Mouse (Mus musculus): ENCODE data around the gene Ptprn2. TPM values are rescaled to one million over a fixed set of nuclear protein-coding genes. Genes with fewer than 3 reads are reported as not detected.

Gene Ptprn2
- total RNA-seq, 2 experiments from 2014 or later = 280 to 289 TPM

GRCm38 (mm10) chr12:117153671-117154355 is 668.3 kb downstream of the Ptprn2 start:
- peak overlapping the region; percentile 90 for H3K27ac ChIP-seq
- no peak for TF ChIP-seq CTCF (conservative IDR thresholded peaks at IDR 0.05)
- DNase-seq (ENCODE audit: low spot score in 2 of 2) = peak in 1 of 2 experiments; percentile 28
- peak overlapping the region; percentile 68 for H3K4me3 ChIP-seq

DNA sequence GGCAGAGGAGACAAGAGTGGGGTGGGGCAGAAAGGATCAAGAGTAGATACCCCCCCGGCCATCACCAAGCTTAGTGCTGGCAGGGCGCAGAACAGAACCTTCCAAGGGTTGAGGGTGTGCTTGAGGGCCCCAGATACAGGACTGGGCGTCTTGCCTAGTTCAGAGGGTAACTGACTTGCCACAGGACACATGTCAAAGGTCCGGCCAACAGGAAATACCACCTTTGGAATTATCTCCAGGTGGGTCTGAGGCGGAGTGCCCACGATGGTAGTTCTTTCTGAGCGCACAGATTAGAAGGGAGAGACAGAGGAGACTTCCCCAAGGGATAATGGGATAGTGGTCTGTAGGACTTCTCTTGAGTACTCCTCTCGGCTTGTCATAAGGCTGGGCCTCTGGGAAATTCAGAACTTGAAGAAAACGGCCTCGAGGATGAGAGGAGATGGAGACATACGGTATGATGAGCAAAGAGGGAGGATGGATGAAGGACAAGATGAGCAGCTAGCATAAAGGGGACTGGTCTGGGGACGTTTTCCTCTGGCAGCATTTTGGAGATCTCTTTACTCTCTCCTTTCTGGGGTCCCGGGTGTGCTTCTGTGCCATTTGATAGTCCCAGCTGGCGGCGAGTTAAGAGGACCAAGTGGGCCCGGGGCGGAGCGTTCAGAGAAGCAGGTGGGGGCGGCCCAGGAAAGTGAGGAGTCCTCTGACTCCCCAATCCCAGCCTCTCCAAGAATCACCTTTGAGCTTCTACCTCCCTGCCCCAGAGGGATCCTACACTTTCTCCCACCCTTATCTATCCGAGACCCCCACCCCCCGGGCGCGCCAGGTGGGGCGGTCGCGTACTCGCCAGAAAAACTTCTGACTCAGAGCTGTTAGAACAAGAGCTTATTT is 669.1 kb downstream of the Ptprn2 start:
- H3K4me3 ChIP-seq = peak overlapping the region; percentile 68
- H3K27ac ChIP-seq = peak overlapping the region; percentile 90
- no peak for DNase-seq (ENCODE audit: low spot score in 2 of 2)
- TF ChIP-seq CTCF (conservative IDR thresholded peaks at IDR 0.05) = no peak

DNA sequence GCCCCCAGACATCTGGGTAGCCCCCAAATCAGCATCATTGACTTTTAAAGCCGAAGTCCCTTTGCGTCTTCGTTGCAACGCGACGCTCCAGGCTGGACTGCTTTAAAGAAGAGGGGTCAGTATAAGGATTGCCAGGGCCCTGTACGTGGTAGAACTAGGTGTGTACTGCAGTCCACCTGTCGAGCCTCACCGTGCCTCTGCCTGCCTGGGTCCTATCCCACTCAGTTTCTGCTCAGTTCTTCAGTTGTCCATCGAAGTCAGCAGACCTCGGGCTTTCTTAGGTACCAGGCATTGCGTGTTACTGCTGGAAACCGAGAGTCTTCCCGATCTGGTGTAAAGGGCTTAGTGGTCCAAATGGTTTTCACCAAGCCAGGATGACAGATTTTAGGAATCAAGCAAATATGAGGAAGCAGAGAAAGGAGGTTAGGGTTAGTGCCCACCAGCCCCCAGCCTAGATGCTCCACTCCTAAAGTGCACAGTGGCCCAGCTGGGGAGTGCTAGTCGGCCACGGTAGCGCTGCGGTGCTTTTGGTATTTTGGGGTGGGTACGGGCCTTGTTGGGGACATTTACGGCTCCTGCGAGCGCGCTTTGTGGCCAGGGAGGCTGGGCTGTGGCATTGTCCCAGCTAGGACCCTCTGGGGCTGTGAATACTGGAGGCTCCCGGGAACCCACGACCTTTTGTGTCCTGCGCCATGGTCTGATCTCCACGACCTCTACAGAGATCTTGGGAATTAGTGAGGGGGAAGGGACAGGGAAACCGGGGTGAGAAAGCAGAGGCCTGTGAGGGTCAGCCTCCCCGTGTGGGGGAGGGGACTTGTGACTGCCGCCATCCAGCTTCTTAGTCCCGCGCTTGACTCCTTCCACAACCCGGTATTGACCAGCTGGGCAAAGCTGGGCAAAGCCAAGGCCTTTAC is 670.0 kb downstream of the Ptprn2 start:
- TF ChIP-seq CTCF (conservative IDR thresholded peaks at IDR 0.05) = no peak
- peak overlapping the region; percentile 68 for H3K4me3 ChIP-seq
- DNase-seq (ENCODE audit: low spot score in 2 of 2) = no peak
- peak overlapping the region; percentile 90 for H3K27ac ChIP-seq

DNA sequence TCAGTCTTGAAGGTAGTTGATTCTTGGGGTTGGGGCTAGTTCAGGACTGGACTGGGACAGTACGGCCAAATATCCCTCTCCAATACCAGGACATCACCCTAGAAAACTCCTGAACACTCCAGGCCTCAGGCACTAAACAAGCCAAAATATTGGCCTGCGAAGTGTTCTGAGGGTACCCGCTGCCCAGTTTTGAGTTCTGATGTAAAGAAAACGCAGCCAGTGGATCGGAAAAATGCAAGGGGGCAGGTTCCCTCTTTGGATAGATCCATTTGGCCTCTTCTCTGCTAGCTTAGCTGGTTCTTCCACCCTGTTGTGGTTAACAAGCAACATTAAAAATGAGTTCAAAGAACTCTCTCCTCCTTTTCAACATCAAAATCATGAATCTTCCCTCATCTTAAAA is 670.7 kb downstream of the Ptprn2 start:
- Histone ChIP-seq H3K27ac (peak overlapping the region; percentile 90), H3K4me3 (peak overlapping the region; percentile 68)
- DNase-seq (ENCODE audit: low spot score in 2 of 2) = no peak
- TF ChIP-seq CTCF (conservative IDR thresholded peaks at IDR 0.05) = no peak

- H3K27ac ChIP-seq = 0 out of 2 replicates have a peak overlapping the region, but pooled peaks have one; percentile 90
- peak overlapping the region; percentile 68 for H3K4me3 ChIP-seq
- no peak for TF ChIP-seq CTCF (conservative IDR thresholded peaks at IDR 0.05)
- DNase-seq (ENCODE audit: low spot score in 2 of 2) = no peak
These were observed 671.3 kb downstream of the Ptprn2 start for GRCm38 (mm10) chr12:117156786-117157185.

DNA sequence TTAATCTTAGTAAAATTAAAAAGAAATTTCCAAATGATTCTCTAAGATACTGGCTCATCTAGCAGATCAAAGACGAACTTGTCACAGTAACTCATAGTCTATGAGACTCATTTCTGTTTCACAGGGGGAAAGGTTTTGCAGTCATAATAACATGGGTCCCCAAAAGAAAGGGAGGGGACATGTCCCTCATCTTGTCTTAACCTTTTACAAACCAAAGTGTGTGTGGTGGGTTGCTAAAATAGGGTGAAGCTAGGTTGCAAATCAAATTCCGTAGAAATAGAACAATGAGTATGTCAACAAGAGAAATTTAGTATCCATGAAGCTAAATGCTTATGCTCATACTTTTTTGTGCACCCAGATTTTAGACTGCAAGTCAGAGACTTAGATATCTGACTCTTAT is 671.7 kb downstream of the Ptprn2 start:
- peak overlapping the region; percentile 4; the same call in 1 of the 2 replicates for H3K4me3 ChIP-seq
- TF ChIP-seq CTCF (conservative IDR thresholded peaks at IDR 0.05) = no peak
- 0 out of 2 replicates have a peak overlapping the region, but pooled peaks have one; percentile 43 for H3K27ac ChIP-seq
- DNase-seq (ENCODE audit: low spot score in 2 of 2) = no peak

DNA sequence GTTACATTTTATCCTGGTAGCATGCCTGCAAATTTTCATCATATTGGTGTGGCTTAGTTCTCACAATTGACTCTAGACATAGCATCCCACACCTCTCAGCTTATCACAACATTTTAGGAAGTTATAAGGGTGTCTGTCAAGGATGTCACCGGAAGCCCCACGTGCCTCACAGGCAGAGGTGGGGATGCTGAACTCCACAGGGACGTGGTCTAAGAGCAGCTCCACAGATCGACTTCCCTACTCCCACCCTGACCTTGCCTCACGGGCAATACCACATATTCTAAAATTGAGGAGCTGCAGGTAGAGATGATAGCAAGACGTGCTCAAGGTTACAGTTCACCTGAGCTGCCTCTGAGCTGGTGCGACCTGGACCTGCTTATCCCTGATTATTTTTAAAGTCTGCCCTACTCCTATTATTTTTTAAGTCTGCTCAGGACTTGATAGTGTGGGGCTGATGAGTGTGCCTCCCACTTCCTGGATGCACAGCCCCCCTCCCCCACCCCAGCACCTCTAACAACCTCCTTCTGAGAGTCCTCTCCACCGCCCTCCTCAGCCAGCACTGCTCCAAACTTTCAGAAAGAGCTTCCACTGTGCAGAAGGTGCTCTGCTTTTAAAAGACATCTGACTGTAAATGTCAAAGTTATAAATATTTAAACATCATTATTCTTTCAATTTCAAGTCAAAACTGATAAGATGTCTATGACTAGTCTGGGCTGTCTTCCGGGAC is 672.3 kb downstream of the Ptprn2 start:
- Histone ChIP-seq H3K27ac (0 out of 2 replicates have a peak overlapping the region, but pooled peaks have one; percentile 43), H3K4me3 (no peak overlapping the region; the same call in 1 of the 2 replicates)
- TF ChIP-seq CTCF (conservative IDR thresholded peaks at IDR 0.05) = no peak
- no peak for DNase-seq (ENCODE audit: low spot score in 2 of 2)

GRCm38 (mm10) chr12:117158950-117159668 is 673.6 kb downstream of the Ptprn2 start:
- no peak overlapping the region for H3K27ac ChIP-seq
- no peak overlapping the region for H3K4me3 ChIP-seq
- DNase-seq (ENCODE audit: low spot score in 2 of 2) = no peak
- no peak for TF ChIP-seq CTCF (conservative IDR thresholded peaks at IDR 0.05)

DNA sequence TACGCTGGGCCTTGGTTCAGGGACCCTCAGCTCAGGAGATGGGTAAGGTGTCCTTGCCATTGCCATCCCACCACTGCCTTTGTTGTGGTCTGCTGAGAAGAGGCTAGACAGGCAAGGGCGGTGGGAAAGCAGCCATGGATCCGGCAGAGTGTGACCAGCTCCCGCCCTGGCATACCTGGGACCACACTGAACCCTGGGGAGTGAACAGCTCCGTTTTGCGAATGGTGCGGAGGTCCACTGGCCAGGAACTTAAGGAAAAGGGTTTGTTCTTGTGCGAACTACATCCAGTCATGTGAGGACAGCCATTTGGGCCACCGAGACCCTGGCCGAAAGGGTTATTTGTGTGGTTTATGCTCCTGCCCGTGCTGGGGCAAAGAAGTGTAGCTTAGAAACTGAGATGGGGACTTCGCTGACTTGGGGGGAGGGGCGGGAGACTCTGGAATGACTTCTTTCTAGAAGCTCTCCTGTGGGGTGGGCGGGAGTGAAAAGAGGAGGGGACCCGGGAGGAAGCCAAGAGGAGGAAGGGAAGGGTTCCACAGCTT is 674.2 kb downstream of the Ptprn2 start:
- Histone ChIP-seq H3K27ac (no peak overlapping the region; the same call in 1 of the 2 replicates), H3K4me3 (peak overlapping the region; percentile 44)
- no peak for DNase-seq (ENCODE audit: low spot score in 2 of 2)
- no peak for TF ChIP-seq CTCF (conservative IDR thresholded peaks at IDR 0.05)

DNA sequence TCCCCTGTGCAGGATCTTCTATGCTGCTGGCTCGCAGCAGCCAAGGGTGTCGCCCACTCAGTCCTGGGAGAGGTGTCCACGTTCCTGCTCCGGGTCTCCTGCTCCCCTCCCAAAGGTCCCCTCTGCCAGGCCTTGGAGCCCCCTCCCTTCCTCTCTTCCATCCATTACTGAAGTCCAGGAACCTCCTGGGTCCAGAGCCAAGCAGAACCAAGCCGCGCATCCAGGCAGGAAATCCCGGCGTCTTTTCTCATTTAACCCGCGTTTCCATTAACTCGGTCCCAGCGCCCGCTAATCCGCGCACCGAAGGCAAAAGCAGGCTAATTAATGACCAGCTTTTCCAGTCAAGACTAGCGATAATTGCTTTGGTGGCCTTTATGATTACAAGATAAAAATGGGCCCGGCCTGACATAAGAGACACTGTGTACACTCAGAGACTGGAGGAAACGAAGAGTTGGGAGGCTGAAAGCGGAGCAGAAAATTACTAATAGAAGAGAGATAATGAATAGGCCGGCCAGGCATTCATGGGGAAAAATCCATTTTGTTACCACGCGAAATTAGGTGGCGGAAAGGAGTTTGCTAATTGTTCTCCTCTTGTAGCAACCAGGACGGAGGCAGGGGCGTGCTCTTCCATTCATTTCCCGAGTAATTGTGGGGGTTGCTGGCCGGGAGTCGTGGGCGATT is 674.8 kb downstream of the Ptprn2 start:
- no peak for DNase-seq (ENCODE audit: low spot score in 2 of 2)
- H3K27ac ChIP-seq = peak overlapping the region; percentile 46; the same call in 1 of the 2 replicates
- H3K4me3 ChIP-seq = peak overlapping the region; percentile 44
- no peak for TF ChIP-seq CTCF (conservative IDR thresholded peaks at IDR 0.05)
